Mouse (Mus musculus) left cerebral cortex, adult 11 months (tissue): ENCODE measurements around the gene Med11.
"Not testable (repeated sequence)": the region's sequence is repeated elsewhere in the genome, so short reads cannot be mapped to it uniquely, and the experiment has no call there.

ENCODE experiments used
- DNase-seq: peaks from one replicate; pipeline ENCODE4 v3.0.0; 2022; ENCODE audit warnings: low spot score

Gene Med11

GRCm38 (mm10) chr11:70451797-70452498 lies at the start of gene Med11:
Gene Med11, plus strand, starts transcription at chr11:70451919.
- peak; percentile 90 for DNase-seq

- no peak for DNase-seq
Measured at GRCm38 (mm10) chr11:70403598-70403997, 48.1 kb upstream of the Med11 start.

GRCm38 (mm10) chr11:70409594-70410296 lies 42.0 kb upstream of the Med11 start, which contains the start of gene Pelp1:
Gene Pelp1, minus strand, starts transcription at chr11:70410031.
- DNase-seq: peak; percentile 82

- no peak for DNase-seq
Measured at GRCm38 (mm10) chr11:70410297-70410643, 41.4 kb upstream of the Med11 start.

- DNase-seq: no peak
Measured at GRCm38 (mm10) chr11:70412591-70412990, 39.1 kb upstream of the Med11 start.

GRCm38 (mm10) chr11:70413961-70414360 lies 37.8 kb upstream of the Med11 start:
- DNase-seq: peak; percentile 65

GRCm38 (mm10) chr11:70418199-70418598 lies 33.5 kb upstream of the Med11 start:
- DNase-seq: no peak

GRCm38 (mm10) chr11:70419486-70419885 lies 32.2 kb upstream of the Med11 start:
- no peak for DNase-seq

- not testable (repeated sequence) for DNase-seq
Measured at GRCm38 (mm10) chr11:70426598-70426997, 25.1 kb upstream of the Med11 start.

- no peak for DNase-seq
Measured at GRCm38 (mm10) chr11:70431574-70431973, 20.1 kb upstream of the Med11 start.

- DNase-seq: peak; percentile 96
Measured at GRCm38 (mm10) chr11:70432048-70432894, 19.4 kb upstream of the Med11 start, which contains the start of gene Arrb2. Gene Arrb2, plus strand, starts transcription at chr11:70432635.

GRCm38 (mm10) chr11:70432895-70433568 lies 18.7 kb upstream of the Med11 start:
- no peak for DNase-seq

- DNase-seq: no peak
Measured at GRCm38 (mm10) chr11:70433569-70433943, 18.2 kb upstream of the Med11 start.

- DNase-seq: no peak
Measured at GRCm38 (mm10) chr11:70433951-70434350, 17.8 kb upstream of the Med11 start.

GRCm38 (mm10) chr11:70435476-70435875 lies 16.2 kb upstream of the Med11 start:
- no peak for DNase-seq

- DNase-seq: no peak
Measured at GRCm38 (mm10) chr11:70437426-70437825, 14.3 kb upstream of the Med11 start.

- no peak for DNase-seq
Measured at GRCm38 (mm10) chr11:70438728-70439374, 12.9 kb upstream of the Med11 start.

GRCm38 (mm10) chr11:70440637-70441036 lies 11.1 kb upstream of the Med11 start:
- DNase-seq: no peak

- DNase-seq: no peak
Measured at GRCm38 (mm10) chr11:70441882-70442281, 9.8 kb upstream of the Med11 start.

- DNase-seq: no peak
Measured at GRCm38 (mm10) chr11:70443964-70444363, 7.8 kb upstream of the Med11 start.

- DNase-seq: no peak
Measured at GRCm38 (mm10) chr11:70444667-70445066, 7.1 kb upstream of the Med11 start.
